Mouse (Mus musculus): ENCODE data around the gene Tnks2. TPM values are rescaled to one million over a fixed set of nuclear protein-coding genes. Genes with fewer than 3 reads are reported as not detected.

Gene Tnks2
- polyA plus RNA-seq, 1 experiment from 2014 or later = 25.4 TPM

DNA sequence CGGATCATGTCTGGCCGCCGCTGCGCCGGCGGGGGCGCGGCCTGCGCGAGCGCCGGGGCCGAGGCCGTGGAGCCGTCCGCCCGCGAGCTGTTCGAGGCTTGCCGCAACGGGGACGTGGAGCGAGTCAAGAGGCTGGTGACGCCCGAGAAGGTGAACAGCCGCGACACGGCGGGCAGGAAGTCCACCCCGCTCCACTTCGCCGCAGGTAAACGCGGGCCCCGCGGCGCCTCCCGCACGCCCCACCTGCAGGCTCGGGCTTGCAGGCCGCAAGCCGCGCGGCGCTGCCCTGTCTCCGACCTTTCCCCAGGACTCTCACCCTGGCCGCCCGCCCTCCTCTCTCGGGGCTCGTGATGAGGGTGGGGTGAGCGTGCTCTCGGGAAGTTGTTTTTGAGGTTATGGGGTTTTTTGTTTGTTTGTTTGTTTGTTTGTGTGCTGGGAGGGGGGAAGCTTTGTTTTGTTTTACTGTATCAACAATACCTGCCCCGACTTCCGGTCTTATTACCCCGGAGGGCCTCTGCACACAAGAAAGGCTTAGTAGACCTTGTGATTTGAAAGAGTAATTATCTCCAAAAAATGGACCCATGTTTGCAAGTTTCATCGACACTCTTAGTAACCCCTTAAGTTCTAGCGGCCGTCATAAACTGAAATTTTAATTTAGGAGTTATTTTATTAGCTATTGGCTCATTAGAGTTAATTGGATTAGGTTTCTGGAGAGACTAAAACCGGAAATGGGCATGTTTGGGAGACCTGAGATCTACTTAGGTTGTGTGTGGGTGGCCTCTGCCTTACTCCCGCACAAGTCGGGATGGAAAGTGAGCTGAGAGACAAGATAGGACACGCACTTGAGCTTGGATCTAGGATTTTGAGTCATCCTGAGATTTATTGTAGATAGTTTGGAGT is 750 bp downstream of the Tnks2 start:
- under 1% methylated on average over 41 of the region's 62 CpGs for WGBS
- Histone ChIP-seq H3K27me3 (replicated peaks; ENCODE audit: insufficient read depth, low read length) (no peaks in the 10 kb centered on the region), H3K4me3 (ENCODE audit: low read depth, low read length) (peak overlapping the region; percentile 99), H3K4me2 (replicated peaks; ENCODE audit: low read depth, low read length) (peak overlapping the region; percentile 56), H3K4me1 (ENCODE audit: insufficient read depth, low read depth, low read length) (peaks cover 6% of the 10 kb centered on the region; the same call in 1 of the 2 replicates), H3K27ac (ENCODE audit: low read length) (peak overlapping the region; percentile 99), H3K9ac (replicated peaks; ENCODE audit: low read depth) (peak overlapping the region; percentile 91), H3K36me3 (ENCODE audit: insufficient read depth, low read length) (no peaks in the 10 kb centered on the region), H3K9me3 (ENCODE audit: low read length) (no peaks in the 10 kb centered on the region)
- peak; percentile 51 for DNase-seq (ENCODE audit: low spot score)
- peak; percentile 57; the same call in 1 of the 2 replicates for ATAC-seq
- TF ChIP-seq CTCF (IDR thresholded peaks at IDR 0.05) (no peak), EP300 (IDR thresholded peaks at IDR 0.05) (no peak)

- Histone ChIP-seq H3K4me1 (ENCODE audit: insufficient read depth, low read depth, low read length) (peaks cover 6% of the 10 kb centered on the region; the same call in 1 of the 2 replicates), H3K36me3 (ENCODE audit: insufficient read depth, low read length) (no peaks in the 10 kb centered on the region), H3K9me3 (ENCODE audit: low read length) (no peaks in the 10 kb centered on the region), H3K27me3 (replicated peaks; ENCODE audit: insufficient read depth, low read length) (no peaks in the 10 kb centered on the region), H3K4me2 (replicated peaks; ENCODE audit: low read depth, low read length) (peak overlapping the region; percentile 56), H3K4me3 (ENCODE audit: low read depth, low read length) (peak overlapping the region; percentile 99; the same call in 1 of the 2 replicates), H3K9ac (replicated peaks; ENCODE audit: low read depth) (0 out of 2 replicates have a peak overlapping the region, but pooled peaks have one; percentile 12), H3K27ac (ENCODE audit: low read length) (no peak overlapping the region)
- DNase-seq (ENCODE audit: low spot score) = no peak
- 30% methylated on average over 4 of the region's 4 CpGs for WGBS
- TF ChIP-seq EP300 (IDR thresholded peaks at IDR 0.05) (no peak), CTCF (IDR thresholded peaks at IDR 0.05) (no peak)
- no peak for ATAC-seq
Measured at GRCm38 (mm10) chr19:36836035-36836434, 2.0 kb downstream of the Tnks2 start.

GRCm38 (mm10) chr19:36840301-36840700 is 6.3 kb downstream of the Tnks2 start:
- H3K9ac ChIP-seq (replicated peaks; ENCODE audit: low read depth) = no peak overlapping the region
- ATAC-seq = no peak
- no peak for TF ChIP-seq CTCF (IDR thresholded peaks at IDR 0.05)
- TF ChIP-seq EP300 (IDR thresholded peaks at IDR 0.05) = no peak

GRCm38 (mm10) chr19:36843866-36844265 is 9.8 kb downstream of the Tnks2 start:
- no peaks in the 10 kb centered on the region for H3K9me3 ChIP-seq (ENCODE audit: low read length)
- H3K36me3 ChIP-seq (ENCODE audit: insufficient read depth, low read length) = peaks cover 3% of the 10 kb centered on the region; the same call in 1 of the 2 replicates
- no peak overlapping the region for H3K27ac ChIP-seq (ENCODE audit: low read length)
- 91% methylated on average over 11 of the region's 11 CpGs for WGBS
- H3K4me2 ChIP-seq (replicated peaks; ENCODE audit: low read depth, low read length) = no peak overlapping the region
- no peak for ATAC-seq
- DNase-seq (ENCODE audit: low spot score) = no peak
- H3K4me1 ChIP-seq (ENCODE audit: insufficient read depth, low read depth, low read length) = no peaks in the 10 kb centered on the region
- no peak overlapping the region for H3K9ac ChIP-seq (replicated peaks; ENCODE audit: low read depth)
- H3K27me3 ChIP-seq (replicated peaks; ENCODE audit: insufficient read depth, low read length) = no peaks in the 10 kb centered on the region
- TF ChIP-seq EP300 (IDR thresholded peaks at IDR 0.05) (no peak), CTCF (IDR thresholded peaks at IDR 0.05) (0 out of 2 replicates have a peak, but pooled peaks have one; percentile 11)
- no peak overlapping the region for H3K4me3 ChIP-seq (ENCODE audit: low read depth, low read length)

More at GRCm38 (mm10) chr19:36840301-36840700, 6.3 kb downstream of the Tnks2 start:
- no peak for DNase-seq (ENCODE audit: low spot score)
- H3K36me3 ChIP-seq (ENCODE audit: insufficient read depth, low read length) = no peaks in the 10 kb centered on the region
- H3K9me3 ChIP-seq (ENCODE audit: low read length) = no peaks in the 10 kb centered on the region
- WGBS = 89% methylated on average over 3 of the region's 3 CpGs
- no peak overlapping the region for H3K4me2 ChIP-seq (replicated peaks; ENCODE audit: low read depth, low read length)
- H3K27me3 ChIP-seq (replicated peaks; ENCODE audit: insufficient read depth, low read length) = no peaks in the 10 kb centered on the region
- peaks cover 6% of the 10 kb centered on the region; the same call in 1 of the 2 replicates for H3K4me1 ChIP-seq (ENCODE audit: insufficient read depth, low read depth, low read length)
- no peak overlapping the region for H3K4me3 ChIP-seq (ENCODE audit: low read depth, low read length)
- no peak overlapping the region for H3K27ac ChIP-seq (ENCODE audit: low read length)

DNA sequence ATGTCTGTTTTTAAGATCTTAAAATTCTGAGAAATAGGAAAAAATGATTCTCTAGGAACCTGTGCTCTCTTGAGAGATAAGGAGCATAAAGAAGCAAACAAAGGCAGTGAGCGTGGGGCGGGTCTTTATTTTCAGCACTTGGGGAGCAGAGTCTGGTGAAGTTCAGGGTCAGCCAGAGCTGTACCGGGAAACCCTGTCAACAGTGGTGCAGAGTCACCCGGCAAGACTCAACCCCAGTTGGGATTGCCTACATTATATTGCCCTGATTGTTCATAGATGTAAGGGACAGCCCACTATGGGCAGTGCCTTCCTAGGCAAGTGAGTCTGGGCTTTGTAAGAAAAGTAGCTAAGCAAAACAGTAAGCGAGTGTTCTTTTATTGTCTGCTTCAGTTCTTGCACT is 11.9 kb downstream of the Tnks2 start:
- WGBS = 64% methylated on average over 5 of the region's 5 CpGs
- Histone ChIP-seq H3K27me3 (replicated peaks; ENCODE audit: insufficient read depth, low read length) (no peaks in the 10 kb centered on the region), H3K27ac (ENCODE audit: low read length) (no peak overlapping the region), H3K9me3 (ENCODE audit: low read length) (no peaks in the 10 kb centered on the region), H3K4me3 (ENCODE audit: low read depth, low read length) (no peak overlapping the region), H3K9ac (replicated peaks; ENCODE audit: low read depth) (no peak overlapping the region), H3K4me2 (replicated peaks; ENCODE audit: low read depth, low read length) (no peak overlapping the region), H3K4me1 (ENCODE audit: insufficient read depth, low read depth, low read length) (no peaks in the 10 kb centered on the region), H3K36me3 (ENCODE audit: insufficient read depth, low read length) (peaks cover 6% of the 10 kb centered on the region)
- ATAC-seq = no peak
- DNase-seq (ENCODE audit: low spot score) = no peak
- no peak for TF ChIP-seq EP300 (IDR thresholded peaks at IDR 0.05)
- no peak for TF ChIP-seq CTCF (IDR thresholded peaks at IDR 0.05)

GRCm38 (mm10) chr19:36853831-36854230 is 19.8 kb downstream of the Tnks2 start:
- no peak overlapping the region for H3K4me3 ChIP-seq (ENCODE audit: low read depth, low read length)
- no peak overlapping the region for H3K9ac ChIP-seq (replicated peaks; ENCODE audit: low read depth)
- H3K36me3 ChIP-seq (ENCODE audit: insufficient read depth, low read length) = peaks cover 40% of the 10 kb centered on the region
- H3K4me1 ChIP-seq (ENCODE audit: insufficient read depth, low read depth, low read length) = no peaks in the 10 kb centered on the region
- H3K27ac ChIP-seq (ENCODE audit: low read length) = no peak overlapping the region
- no peak for DNase-seq (ENCODE audit: low spot score)
- H3K4me2 ChIP-seq (replicated peaks; ENCODE audit: low read depth, low read length) = no peak overlapping the region
- ATAC-seq = no peak
- no peak for TF ChIP-seq CTCF (IDR thresholded peaks at IDR 0.05)
- TF ChIP-seq EP300 (IDR thresholded peaks at IDR 0.05) = no peak
- 98% methylated on average over 2 of the region's 2 CpGs for WGBS
- H3K9me3 ChIP-seq (ENCODE audit: low read length) = no peaks in the 10 kb centered on the region
- no peaks in the 10 kb centered on the region for H3K27me3 ChIP-seq (replicated peaks; ENCODE audit: insufficient read depth, low read length)
